Mouse (Mus musculus): Measurements from ENCODE around the gene Banp.

- TF ChIP-seq POLR2A (IDR thresholded peaks at IDR 0.05; ENCODE audit: extremely low read depth, insufficient read depth, low read length) (no peak), CTCF (IDR thresholded peaks at IDR 0.05; ENCODE audit: extremely low read depth, insufficient read depth, low read length) (no peak)
Observed at GRCm38 (mm10) chr8:121992911-121993310, 43.4 kb downstream of the Banp start.
